Mouse (Mus musculus): ENCODE measurements at regions not wholly inside any gene's neighbourhood (a gene's known extent, or its start where the extent isn't known, plus 50 kb on each side); places are given as distances from the start of the nearest gene placed in this dataset.

DNA sequence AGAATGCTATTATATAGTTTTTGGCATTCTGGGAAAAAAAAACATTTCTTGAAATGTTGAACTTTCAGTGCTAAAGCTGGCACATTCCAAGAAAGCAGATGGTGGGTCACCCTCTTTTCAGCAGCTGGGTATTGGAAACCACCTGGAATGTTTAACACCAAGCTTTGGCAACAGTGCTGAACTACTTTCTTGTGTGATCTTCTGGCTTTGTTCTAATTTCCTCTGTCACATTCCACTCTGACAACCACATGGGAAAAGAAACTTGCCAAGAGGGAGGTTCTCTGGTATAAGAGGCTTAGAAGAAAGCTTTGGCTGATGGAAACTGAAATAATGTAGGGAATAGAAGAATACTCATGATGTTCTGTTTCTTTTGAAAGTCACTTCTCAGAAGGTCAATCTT, 920.4 kb upstream of the Tenm4 start:
- DNase-seq (ENCODE audit: low spot score in 2 of 2) = no peak
- intact Hi-C loops (cut with DNase I) = no loop called here

DNA sequence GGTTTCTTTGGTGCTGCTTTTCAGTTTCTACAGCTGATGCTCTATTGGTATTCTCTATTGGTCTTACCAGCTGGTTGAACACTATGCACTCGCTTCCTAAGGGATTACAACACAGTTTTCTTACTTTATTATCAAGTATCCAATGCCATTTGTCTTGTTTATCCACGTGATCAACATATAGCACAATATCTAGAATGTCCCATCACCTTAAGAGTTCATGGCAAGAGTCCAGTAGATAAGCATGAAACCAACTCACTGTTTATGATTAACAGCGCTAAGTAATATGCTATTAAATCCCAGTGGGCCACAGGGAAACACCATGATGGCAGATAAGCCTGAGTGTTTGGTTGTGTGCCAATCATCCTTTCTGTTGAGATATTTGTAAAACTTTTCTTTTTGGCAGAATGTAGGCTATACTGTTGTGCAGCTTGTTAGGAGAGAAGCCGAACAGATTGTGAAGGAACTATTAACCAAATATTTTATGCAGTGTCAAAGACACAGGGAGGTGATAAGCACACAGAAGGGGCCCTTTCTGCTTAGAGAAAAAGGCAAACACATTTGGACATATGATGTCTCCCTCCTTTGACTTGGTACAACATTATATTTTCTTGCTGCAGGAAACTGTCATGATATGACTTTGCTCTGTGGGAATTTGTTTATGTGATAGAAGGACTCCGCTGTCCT, 917.0 kb upstream of the Tenm4 start:
- DNase-seq (ENCODE audit: low spot score in 2 of 2) = no peak
- intact Hi-C loops (cut with DNase I) = no loop called here

DNA sequence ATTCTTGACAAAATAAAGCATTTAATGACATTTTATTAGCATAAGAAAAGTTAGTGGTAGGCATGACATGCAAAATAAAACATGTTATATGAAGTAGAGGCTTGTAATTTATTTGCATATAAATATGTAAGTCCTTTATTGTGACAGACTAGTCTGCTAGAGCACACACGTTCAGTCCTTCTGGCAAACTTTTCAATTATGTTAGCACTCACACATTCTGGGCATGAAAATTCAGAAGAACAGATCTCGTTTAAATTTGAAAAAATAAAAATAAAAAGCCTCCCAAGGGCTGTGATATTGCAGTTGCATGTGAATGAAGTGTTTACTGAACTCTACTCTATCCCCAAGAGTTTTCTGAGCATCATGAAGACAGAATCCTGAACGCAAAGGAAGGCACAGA, 916.1 kb upstream of the Tenm4 start:
- peak in 1 of 2 experiments; percentile 1 for DNase-seq (ENCODE audit: low spot score in 2 of 2)
- intact Hi-C loops (cut with DNase I) = no loop called here

DNA sequence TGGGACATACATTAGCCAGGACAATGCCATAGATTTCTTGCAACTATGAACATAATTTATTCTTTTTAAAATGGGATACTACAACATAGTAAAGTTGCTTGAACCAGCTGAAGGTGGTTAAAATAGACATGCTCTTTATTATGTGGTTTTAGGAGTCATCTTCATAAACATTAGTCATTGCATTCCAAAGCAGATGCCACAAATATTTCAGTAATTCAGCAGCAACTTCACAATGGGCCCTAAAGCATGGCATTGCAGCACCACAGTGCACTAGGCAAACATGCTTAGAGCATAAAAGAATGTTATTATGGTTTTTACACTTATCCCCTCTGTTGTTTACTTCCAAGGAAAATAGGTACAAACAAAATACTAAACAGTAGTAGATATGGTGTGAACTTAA, 915.3 kb upstream of the Tenm4 start:
- intact Hi-C loops (cut with DNase I) = no loop called here
- DNase-seq (ENCODE audit: low spot score in 2 of 2) = no peak

DNA sequence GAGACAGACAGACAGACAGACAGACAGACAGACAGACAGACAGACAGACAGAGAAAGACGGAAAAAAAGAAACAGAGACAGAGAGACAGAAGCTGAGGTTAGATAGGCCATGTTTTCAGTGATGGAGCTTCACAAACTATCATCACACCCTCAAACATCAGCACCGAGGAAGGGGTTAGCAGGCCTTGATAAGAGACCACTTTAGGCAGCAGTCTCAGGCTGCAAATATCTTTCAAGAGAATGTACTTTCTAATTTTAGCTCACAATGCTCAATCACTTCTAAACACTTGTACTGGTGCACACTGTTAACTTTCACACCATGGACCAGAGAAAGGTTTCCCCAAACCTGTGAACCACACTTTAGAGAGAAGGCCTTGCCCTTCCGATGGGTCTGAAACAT, 908.1 kb upstream of the Tenm4 start:
- intact Hi-C loops (cut with DNase I) = no loop called here
- no peak for DNase-seq (ENCODE audit: low spot score in 2 of 2)

DNA sequence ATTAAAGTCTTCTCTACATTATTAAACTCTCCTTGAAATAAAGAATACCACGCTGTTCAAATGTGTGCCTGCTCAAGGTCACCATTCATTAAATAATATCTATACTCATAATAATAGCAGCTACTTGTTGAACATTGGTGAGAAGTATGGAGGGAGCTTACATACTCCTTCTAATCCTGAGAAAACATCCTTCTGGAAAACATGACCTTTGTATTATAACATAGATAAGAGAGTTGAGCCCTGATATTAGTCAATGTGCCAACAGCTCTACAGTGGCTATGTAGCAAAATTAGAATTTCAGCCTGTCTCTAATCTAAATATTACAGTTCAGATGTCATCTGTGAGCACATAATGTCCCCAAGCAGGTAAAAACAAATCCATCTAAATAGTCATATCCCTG, 893.8 kb upstream of the Tenm4 start:
- intact Hi-C loops (cut with DNase I) = no loop called here
- DNase-seq (ENCODE audit: low spot score in 2 of 2) = no peak

DNA sequence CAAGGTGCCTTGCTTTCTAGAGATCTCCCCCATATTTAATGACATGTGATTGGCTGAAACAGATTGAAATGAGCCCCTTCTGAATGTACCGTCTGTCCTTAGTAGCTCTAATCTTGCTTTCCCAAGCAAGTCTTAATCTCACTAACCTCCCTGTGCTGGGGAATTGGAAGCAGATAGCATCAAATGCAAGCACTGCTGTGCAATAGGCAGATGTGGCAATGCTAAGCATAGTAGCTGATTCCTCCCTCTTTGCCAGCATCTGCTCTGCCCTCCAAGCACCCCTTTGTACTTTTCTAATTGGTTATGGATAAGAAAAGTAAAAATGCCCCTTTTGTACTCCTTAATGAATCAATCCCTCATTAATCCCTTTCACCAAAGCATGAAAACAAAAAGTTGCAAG, 857.4 kb upstream of the Tenm4 start:
- no peak for DNase-seq (ENCODE audit: low spot score in 2 of 2)

DNA sequence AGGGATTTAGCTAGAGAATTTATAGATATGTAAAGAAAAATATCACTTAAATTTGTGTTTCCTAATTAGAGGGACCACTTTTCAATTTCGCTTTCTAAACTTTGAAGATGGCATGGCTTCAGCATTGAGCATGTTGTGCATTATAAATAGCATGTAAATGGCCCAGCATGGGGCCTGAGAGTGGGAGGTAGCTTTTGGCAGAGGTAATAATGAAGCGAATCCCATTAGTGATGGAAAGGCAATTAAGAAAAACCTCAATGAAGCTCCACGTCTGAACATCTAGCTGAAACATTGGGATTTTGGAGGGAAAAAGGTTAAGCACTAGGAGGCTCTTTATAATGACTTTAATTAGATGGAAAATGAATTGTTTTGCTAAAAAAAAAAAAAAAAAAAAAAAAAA, 848.0 kb upstream of the Tenm4 start:
- intact Hi-C loops (cut with DNase I) = no loop called here
- DNase-seq (ENCODE audit: low spot score in 2 of 2) = no peak

More for the DNA sequence above, 857.4 kb upstream of the Tenm4 start:
- intact Hi-C loops (cut with DNase I) = no loop called here

DNA sequence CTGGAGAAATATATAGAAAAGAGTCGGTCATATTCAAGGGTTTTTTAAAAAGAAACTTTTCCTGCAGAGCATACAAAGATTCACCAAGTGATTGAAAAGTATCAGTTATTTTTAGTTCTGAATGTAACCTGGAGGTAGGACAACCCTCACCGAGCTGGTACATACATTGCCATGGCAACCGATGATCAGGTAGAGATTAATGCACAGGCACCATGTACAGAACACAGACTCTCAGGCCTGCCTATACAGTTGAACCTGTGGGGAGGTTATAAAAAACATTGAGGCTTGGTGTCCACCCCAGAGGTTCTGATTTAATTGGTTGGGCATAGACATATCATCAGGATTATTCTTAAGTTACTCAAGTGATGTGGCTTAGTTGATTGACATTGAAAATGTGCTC, 846.1 kb upstream of the Tenm4 start:
- intact Hi-C loops (cut with DNase I) = no loop called here
- DNase-seq (ENCODE audit: low spot score in 2 of 2) = no peak

DNA sequence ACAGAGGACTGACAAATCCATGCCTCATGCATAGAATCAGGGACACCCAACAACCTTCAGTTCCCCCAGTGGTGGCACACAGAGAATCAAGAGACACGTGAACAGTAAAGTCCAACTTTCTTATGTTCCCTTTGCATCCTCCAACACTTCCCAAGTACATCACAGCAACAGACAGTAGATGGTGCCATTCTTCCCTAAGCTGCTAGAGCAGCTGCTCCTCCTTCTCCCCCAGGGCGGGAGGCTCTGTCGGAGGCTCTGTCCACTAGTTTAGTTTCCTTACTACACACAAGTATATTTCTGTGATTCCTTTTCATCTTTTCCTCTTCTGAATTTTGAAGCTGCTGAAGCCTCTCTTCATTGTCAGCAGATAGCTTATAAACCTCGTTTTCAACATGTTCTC, 839.0 kb upstream of the Tenm4 start:
- intact Hi-C loops (cut with DNase I) = no loop called here
- peak in 1 of 2 experiments; percentile 7 for DNase-seq (ENCODE audit: low spot score in 2 of 2)

DNA sequence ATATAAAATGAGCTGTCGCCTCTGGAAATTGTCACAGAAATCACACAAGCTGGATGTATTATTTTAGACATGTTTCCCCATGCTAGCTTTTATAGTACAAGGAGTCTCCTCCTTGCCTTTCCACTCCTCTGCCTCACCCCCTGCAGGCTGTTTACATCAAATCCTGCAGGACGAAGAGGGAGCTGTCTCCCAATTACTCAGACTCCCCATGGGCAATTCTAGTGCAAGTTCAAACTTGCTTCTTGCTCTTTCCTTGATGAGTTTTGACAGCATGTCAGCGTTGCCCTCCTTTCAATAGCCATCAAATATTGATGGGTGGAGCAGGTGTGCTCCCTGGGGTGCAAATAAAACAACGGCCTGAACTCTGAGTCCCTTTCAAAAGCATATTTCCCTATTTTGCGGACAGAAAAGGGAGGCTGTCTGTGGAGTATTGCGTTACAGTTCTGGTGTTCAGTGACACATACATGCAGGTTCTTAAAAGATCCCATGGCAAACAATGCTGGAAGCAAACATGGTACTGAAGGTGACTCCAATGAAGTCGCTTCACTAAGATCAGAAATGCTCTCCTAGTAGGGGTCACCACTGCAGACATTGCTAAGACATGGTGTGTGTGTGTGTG, 820.8 kb upstream of the Tenm4 start:
- intact Hi-C loops (cut with DNase I) = no loop called here
- no peak for DNase-seq (ENCODE audit: low spot score in 2 of 2)

DNA sequence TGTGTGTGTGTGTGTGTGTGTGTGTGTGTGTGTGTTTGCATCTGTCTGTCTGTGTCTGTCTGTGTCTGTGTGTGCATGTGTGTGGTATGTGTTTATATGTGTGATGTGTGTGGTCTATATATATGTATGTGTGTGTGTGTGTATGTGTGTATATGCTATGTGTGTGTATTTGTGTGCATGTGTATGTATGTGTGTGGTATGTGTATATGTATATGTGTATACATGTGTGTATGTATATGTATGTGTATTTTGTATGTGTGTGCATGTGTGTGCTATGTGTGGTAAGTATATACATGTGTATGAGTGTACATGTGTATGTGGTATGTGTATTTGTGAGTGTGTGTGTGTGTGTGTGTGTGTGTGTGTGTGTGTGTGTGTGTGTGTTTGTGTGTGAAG, 820.2 kb upstream of the Tenm4 start:
- intact Hi-C loops (cut with DNase I) = no loop called here

DNA sequence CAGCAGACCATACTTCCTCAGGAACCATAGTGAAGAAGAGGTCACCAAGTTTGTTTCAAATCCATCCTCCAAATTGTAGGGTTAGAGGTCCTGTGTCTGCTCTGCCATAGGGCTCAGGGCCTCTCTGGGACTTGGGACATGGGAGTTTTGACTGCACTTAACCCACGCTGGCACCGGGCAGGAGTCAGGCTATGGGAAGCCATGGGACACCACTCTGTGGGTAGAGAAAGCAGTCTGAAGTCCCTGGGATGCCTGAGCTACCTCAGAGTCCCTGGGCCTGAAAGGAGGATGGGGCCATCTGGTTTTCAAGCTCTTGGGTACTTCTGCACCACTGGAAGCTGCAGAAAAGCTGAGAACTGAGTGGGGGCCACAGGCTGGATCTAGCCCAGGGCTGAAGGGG, 819.7 kb upstream of the Tenm4 start:
- intact Hi-C loops (cut with DNase I) = no loop called here
- no peak for DNase-seq (ENCODE audit: low spot score in 2 of 2)

More for the DNA sequence above, 820.2 kb upstream of the Tenm4 start:
- DNase-seq (ENCODE audit: low spot score in 2 of 2) = no peak

DNA sequence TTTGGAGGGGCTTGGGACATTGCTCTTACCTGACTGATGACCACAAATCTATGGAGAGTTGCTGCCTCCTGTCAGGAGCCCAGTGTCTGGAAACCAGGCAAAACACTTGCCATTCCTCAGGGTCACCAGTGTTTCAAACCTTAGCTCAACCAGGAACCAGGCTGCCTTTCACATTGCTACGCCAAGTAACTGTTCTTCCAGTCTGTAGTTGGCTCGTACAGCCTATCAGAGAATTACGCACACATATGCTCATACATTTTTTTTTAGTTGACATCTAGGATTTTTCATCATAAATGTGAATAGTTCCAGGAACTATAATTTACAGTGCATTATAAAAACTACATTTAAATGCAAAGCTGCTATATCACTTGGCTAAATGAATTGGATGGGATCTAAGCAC, 818.9 kb upstream of the Tenm4 start:
- intact Hi-C loops (cut with DNase I) = no loop called here
- no peak for DNase-seq (ENCODE audit: low spot score in 2 of 2)

DNA sequence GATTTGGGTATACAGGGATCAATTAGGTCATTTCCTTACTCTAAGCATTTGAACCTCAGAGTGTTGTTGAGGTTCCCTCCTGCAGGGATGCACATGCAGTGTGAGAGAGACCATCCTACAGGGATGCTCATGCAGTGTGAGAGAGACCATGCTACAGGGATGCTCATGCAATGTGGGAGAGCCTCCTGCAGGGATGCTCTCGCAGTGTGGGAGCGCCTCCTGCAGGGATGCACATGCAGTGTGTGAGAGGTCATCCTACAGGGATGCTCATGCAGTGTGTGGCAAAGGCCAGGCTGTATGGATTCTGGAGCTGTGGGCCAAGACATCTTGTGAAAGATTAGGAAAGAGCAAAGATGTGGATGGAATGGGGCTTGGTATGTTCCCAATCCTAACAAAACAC, 816.1 kb upstream of the Tenm4 start:
- intact Hi-C loops (cut with DNase I) = no loop called here
- no peak for DNase-seq (ENCODE audit: low spot score in 2 of 2)

DNA sequence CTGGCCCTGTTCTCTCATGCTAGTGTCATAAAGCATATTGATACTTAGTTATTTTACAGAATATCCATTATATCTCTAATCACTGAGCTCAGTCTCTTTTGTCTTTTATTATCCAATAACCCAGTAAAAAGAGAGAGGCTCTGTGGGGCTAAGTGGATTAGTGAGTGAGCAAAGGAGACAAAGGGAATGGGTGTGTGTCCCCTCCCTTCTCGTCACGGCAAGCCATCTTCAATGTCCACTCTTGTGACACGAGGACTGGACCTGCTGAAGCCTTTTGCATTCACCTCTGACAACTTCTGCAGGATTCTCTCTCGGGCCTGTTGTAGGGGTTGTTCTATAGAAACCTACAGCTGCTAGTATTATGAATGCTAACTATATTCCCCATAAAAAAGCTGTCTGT, 812.3 kb upstream of the Tenm4 start:
- no peak for DNase-seq (ENCODE audit: low spot score in 2 of 2)
- intact Hi-C loops (cut with DNase I) = no loop called here

DNA sequence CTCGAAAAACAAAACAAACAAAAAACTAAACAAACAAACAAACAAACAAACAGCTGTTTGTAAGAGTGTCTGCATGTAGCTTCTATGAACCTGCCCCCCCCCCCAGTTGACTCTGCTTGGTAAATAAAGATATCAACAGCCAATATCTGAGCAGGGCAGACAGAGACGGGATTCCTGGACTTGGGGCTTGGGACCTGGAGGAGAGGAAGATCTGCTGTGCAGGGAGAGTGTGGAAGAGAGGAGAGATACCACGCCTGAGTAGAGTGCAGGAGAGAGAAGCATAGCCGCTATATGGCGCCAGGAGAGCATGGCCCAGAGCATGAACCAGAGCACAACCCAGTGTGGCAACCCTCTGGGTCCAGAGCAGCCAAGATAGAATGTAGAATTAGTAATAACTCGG, 811.9 kb upstream of the Tenm4 start:
- no peak for DNase-seq (ENCODE audit: low spot score in 2 of 2)
- intact Hi-C loops (cut with DNase I) = no loop called here
